Mouse (Mus musculus) heart, embryonic 11.5 days (tissue): ENCODE data around the gene Gm2a. TPM values are rescaled to one million over a fixed set of nuclear protein-coding genes. Genes with fewer than 3 reads are reported as not detected.

Experiments
- ATAC-seq: fragments of 200-750 bp; cut with Nextera tagmentation; replicated peaks from 2 replicates; pipeline ENCODE4 v1.8.0; 2017; ENCODE audit warnings: moderate library complexity; ENCODE audit not compliant: insufficient number of reproducible peaks, low FRiP score, low TSS enrichment
- H3K27ac ChIP-seq: fragments of 300-500 bp; sonication (generic); 2 replicates; pipeline ENCODE4 v1.5.1; 2014; ENCODE audit warnings: mild to moderate bottlenecking, low read depth, low read length
- H3K27me3 ChIP-seq: fragments of 300-500 bp; sonication (generic); 2 replicates; pipeline ENCODE4 v1.6.1; 2014; ENCODE audit warnings: mild to moderate bottlenecking, low read length, mixed read lengths; ENCODE audit not compliant: control insufficient read depth, insufficient read depth
- H3K36me3 ChIP-seq: fragments of 300-500 bp; sonication (generic); 2 replicates; pipeline ENCODE4 v1.6.1; 2014; ENCODE audit warnings: mild to moderate bottlenecking, low read length, moderate library complexity, mixed read lengths; ENCODE audit not compliant: control insufficient read depth, insufficient read depth
- H3K4me1 ChIP-seq: fragments of 300-500 bp; sonication (generic); 2 replicates; pipeline ENCODE4 v1.6.1; 2014; ENCODE audit warnings: low read length; ENCODE audit not compliant: control insufficient read depth, insufficient read depth
- H3K4me2 ChIP-seq: fragments of 300-500 bp; sonication (generic); 2 replicates; pipeline ENCODE4 v1.6.1; 2014; ENCODE audit warnings: mild to moderate bottlenecking, moderate library complexity
- H3K4me3 ChIP-seq: fragments of 300-500 bp; sonication (generic); 2 replicates; pipeline ENCODE4 v1.5.1; 2014; ENCODE audit warnings: low read depth, low read length
- H3K9ac ChIP-seq: fragments of 300-500 bp; sonication (generic); 2 replicates; pipeline ENCODE4 v1.6.1; 2014; ENCODE audit warnings: mild to moderate bottlenecking, low read depth, low read length, moderate library complexity
- H3K9me3 ChIP-seq: fragments of 300-500 bp; sonication (generic); replicated peaks from 2 replicates; pipeline ENCODE4 v1.6.1; 2016; ENCODE audit warnings: low read length; ENCODE audit not compliant: control insufficient read depth
- WGBS: fragments of 180-500 bp; shearing (Covaris S2); extraction: QIAGEN DNeasy Blood & Tissue Kit; methylation state at CpG from one replicate; pipeline ENCODE4 v1.1.7; 2014; ENCODE audit not compliant: insufficient replicate concordance; 5-methylcytosine and 5-hydroxymethylcytosine counted together
- polyA plus RNA-seq: library from polyadenylated mRNA; unstranded; fragments of >200 nt; fragmentation: Nextera tagmentation; extraction: Ambion mirVana; gene quantifications from 2 replicates; pipeline ENCODE4 v1.2.1, GENCODE M21; 2014

Gene Gm2a
- polyA plus RNA-seq, 1 experiment from 2014 or later: 50.0 TPM

DNA sequence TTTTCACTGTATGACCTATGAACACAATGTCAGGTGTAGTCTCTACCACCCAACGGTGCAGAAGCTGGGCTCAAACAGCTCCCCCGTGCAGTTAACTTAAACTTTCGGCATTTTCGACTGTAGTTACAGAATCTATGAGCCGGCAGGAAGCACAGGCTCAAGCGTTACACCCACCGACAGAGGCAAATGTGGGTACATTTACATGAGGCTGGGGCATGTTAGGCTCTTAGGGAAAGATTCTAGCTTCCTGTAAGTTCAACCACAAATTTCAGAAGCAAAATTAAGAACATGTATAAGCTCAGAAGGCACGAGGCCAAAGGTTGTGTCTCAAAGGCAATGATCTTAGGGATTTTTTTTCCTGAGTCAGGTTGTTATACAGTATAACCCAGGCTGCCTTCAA is 25.4 kb upstream of the Gm2a start:
- no peak for ATAC-seq
- no peaks in the 10 kb centered on the region for H3K36me3 ChIP-seq
- WGBS: 87% methylated on average over 8 of the region's 8 CpGs
- no peaks in the 10 kb centered on the region for H3K9me3 ChIP-seq
- H3K4me2 ChIP-seq: no peak overlapping the region
- H3K4me3 ChIP-seq: no peak overlapping the region
- H3K9ac ChIP-seq: no peak overlapping the region
- H3K27me3 ChIP-seq: no peaks in the 10 kb centered on the region
- H3K4me1 ChIP-seq: peaks cover 18% of the 10 kb centered on the region
- no peak overlapping the region for H3K27ac ChIP-seq

DNA sequence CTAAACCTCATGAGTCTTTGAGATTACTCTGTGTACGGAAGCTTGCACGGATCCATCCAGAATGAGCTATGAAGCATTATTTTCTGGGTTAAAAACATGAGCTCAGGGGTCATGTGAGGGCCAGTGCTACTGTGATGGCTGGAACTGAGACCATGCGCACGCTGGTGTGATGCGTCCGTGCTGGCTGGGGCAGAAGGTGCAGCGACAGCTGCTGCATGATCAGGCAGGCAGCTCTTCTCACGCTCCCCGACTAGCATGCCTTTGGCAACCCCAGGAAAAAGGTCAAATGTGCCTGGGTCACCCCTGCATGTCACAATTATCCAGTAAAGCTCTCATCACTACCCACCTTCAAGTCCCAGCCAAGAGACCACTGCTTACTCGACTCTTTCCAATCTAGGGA is 24.7 kb upstream of the Gm2a start:
- Histone ChIP-seq H3K4me1 (peaks cover 22% of the 10 kb centered on the region), H3K9ac (no peak overlapping the region), H3K4me2 (no peak overlapping the region), H3K36me3 (no peaks in the 10 kb centered on the region), H3K27ac (peak overlapping the region; percentile 60; the same call in 1 of the 2 replicates), H3K9me3 (no peaks in the 10 kb centered on the region), H3K4me3 (no peak overlapping the region), H3K27me3 (no peaks in the 10 kb centered on the region)
- ATAC-seq: no peak
- 63% methylated on average over 10 of the region's 10 CpGs for WGBS

GRCm38 (mm10) chr11:55075602-55076001 is 22.3 kb upstream of the Gm2a start:
- H3K27ac ChIP-seq: peak overlapping the region; percentile 3; the same call in 1 of the 2 replicates
- H3K4me1 ChIP-seq: peaks cover 27% of the 10 kb centered on the region
- no peaks in the 10 kb centered on the region for H3K27me3 ChIP-seq
- no peak overlapping the region for H3K4me2 ChIP-seq
- no peak for ATAC-seq
- no peaks in the 10 kb centered on the region for H3K36me3 ChIP-seq
- H3K9me3 ChIP-seq: no peaks in the 10 kb centered on the region
- no peak overlapping the region for H3K4me3 ChIP-seq
- WGBS: 62% methylated on average over 2 of the region's 2 CpGs
- no peak overlapping the region; the same call in 1 of the 2 replicates for H3K9ac ChIP-seq

DNA sequence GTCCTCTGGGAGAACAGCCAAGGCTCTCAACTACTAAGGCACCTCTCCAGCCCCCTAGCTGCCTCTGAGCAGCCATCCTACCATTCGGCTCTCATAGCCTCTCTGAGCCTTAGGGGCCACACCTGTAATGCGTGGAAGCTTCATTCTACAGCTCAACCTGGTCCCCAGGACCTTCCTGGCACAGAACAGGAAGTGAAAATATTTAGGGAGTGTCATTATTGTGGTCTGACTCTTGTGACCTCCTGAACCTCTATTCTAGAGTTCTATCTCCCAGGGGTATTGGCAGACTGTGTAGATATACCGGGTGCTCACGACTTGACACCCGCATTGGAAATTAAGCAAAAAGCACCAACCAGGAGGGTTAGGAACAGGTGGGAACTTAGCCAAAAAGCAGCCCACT is 21.7 kb upstream of the Gm2a start:
- Histone ChIP-seq H3K36me3 (no peaks in the 10 kb centered on the region), H3K9ac (no peak overlapping the region), H3K4me1 (peaks cover 27% of the 10 kb centered on the region), H3K9me3 (no peaks in the 10 kb centered on the region), H3K4me2 (no peak overlapping the region), H3K27me3 (no peaks in the 10 kb centered on the region), H3K27ac (no peak overlapping the region), H3K4me3 (no peak overlapping the region)
- 83% methylated on average over 5 of the region's 5 CpGs for WGBS
- no peak for ATAC-seq

- Histone ChIP-seq H3K9ac (peak within 1 kb of the TSS; percentile 77), H3K4me1 (peaks cover 27% of the 10 kb centered on the region), H3K27ac (peak within 1 kb of the TSS; percentile 89), H3K36me3 (no peaks in the 10 kb centered on the region), H3K9me3 (0 out of 2 replicates have a peak, but pooled peaks cover 2% of the 10 kb centered on the region), H3K27me3 (no peaks in the 10 kb centered on the region), H3K4me2 (peak within 1 kb of the TSS; percentile 95), H3K4me3 (peak within 1 kb of the TSS; percentile 50)
- WGBS: under 1% methylated on average over 50 of the region's 50 CpGs
- peak; percentile 74 for ATAC-seq
These were observed 20.3 kb upstream of the Gm2a start, which contains the start of gene Ccdc69 for GRCm38 (mm10) chr11:55077331-55078231. TSS of gene Ccdc69 (minus strand) at chr11:55078131.

DNA sequence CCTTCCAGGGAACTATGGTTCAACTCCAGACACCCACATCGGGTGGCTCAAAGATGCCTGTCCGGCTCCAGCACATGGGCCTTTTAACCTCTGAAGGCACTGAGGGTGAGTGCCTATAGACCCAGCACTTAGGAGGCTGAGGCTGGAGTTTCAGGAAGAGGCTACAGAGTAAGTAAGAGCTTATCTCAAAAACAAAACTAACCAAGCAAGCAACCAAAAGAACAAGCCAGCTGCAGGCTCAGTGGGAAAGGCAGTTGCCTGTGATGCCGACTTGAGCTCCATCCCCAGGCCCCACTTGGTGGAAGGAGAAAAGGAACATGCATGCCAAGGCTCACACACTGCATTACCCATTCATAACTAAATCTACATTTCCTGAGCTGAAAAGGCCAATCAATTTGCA is 19.4 kb upstream of the Gm2a start:
- WGBS: 47% methylated on average over 3 of the region's 3 CpGs
- Histone ChIP-seq H3K4me2 (peak overlapping the region; percentile 95), H3K27ac (peak overlapping the region; percentile 89), H3K36me3 (no peaks in the 10 kb centered on the region), H3K9ac (peak overlapping the region; percentile 77), H3K4me1 (peaks cover 20% of the 10 kb centered on the region), H3K4me3 (no peak overlapping the region; the same call in 1 of the 2 replicates), H3K9me3 (0 out of 2 replicates have a peak, but pooled peaks cover 2% of the 10 kb centered on the region), H3K27me3 (no peaks in the 10 kb centered on the region)
- ATAC-seq: no peak

DNA sequence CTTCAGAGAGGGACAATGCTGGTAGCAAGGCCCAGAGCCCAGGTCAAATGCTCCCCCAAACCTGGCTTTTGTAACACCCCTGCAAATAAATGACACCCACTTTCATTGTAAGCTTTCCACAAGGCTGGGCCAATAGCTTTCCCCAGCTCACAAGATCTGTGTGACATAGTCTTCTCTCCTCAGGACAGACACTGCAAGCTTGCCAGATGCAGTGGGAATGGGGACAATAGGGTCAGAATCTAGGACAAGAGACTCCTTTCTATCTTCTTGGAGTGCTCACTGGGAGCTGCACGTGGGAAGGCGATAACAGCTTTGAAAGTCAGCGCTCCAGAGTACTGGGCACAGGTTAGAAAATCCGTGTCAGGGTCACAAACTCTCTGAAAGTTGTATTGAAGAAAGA is 18.7 kb upstream of the Gm2a start:
- 71% methylated on average over 4 of the region's 4 CpGs for WGBS
- H3K27ac ChIP-seq: no peak overlapping the region
- peaks cover 18% of the 10 kb centered on the region for H3K4me1 ChIP-seq
- ATAC-seq: no peak
- H3K9ac ChIP-seq: no peak overlapping the region
- no peaks in the 10 kb centered on the region for H3K27me3 ChIP-seq
- no peaks in the 10 kb centered on the region for H3K36me3 ChIP-seq
- 0 out of 2 replicates have a peak, but pooled peaks cover 2% of the 10 kb centered on the region for H3K9me3 ChIP-seq
- no peak overlapping the region for H3K4me2 ChIP-seq
- no peak overlapping the region for H3K4me3 ChIP-seq

DNA sequence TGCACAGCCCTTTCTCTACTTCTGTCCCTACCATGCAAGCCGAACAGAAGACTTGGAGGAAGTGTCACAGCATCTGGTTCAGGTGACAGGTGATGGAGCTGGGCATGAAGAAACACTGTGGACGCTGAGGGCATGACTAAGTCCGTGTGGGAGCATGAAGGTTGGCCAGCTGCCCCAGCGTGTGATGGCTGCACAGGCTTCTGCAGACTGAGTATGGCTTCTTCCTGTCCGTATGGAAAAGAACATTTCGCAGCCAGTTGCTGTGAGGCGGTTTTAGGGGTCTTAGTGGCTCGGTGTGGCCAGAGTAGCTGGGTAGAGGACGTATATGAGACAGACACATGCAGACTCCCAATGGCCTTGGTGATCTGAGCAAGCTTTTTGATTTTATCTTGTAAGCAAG is 16.7 kb upstream of the Gm2a start:
- 81% methylated on average over 9 of the region's 9 CpGs for WGBS
- Histone ChIP-seq H3K4me1 (peaks cover 18% of the 10 kb centered on the region), H3K9me3 (0 out of 2 replicates have a peak, but pooled peaks cover 2% of the 10 kb centered on the region), H3K4me2 (no peak overlapping the region), H3K36me3 (no peaks in the 10 kb centered on the region), H3K27me3 (no peaks in the 10 kb centered on the region), H3K9ac (no peak overlapping the region), H3K27ac (no peak overlapping the region), H3K4me3 (no peak overlapping the region)
- no peak for ATAC-seq
